Mouse (Mus musculus): Measurements from ENCODE around the gene Bok. TPM values are rescaled to one million over a fixed set of nuclear protein-coding genes. Genes with fewer than 3 reads are reported as not detected.

Gene Bok
- polyA plus RNA-seq, 1 experiment from 2014 or later = 8.7 TPM

- Histone ChIP-seq H3K27ac (no peak overlapping the region), H3K4me3 (no peak overlapping the region), H3K9me3 (replicated peaks) (no peaks in the 10 kb centered on the region), H3K27me3 (replicated peaks) (no peaks in the 10 kb centered on the region), H3K4me2 (no peak overlapping the region), H3K36me3 (peaks cover 21% of the 10 kb centered on the region), H3K9ac (no peak overlapping the region), H3K4me1 (no peaks in the 10 kb centered on the region)
- no peak for ATAC-seq
- 78% methylated on average over 5 of the region's 5 CpGs for WGBS (ENCODE audit: insufficient replicate concordance)
Observed at GRCm38 (mm10) chr1:93725665-93726064, 40.2 kb downstream of the Bok start.

- 83% methylated on average over 3 of the region's 3 CpGs for WGBS (ENCODE audit: insufficient replicate concordance)
- ATAC-seq = no peak
- H3K36me3 ChIP-seq = peaks cover 20% of the 10 kb centered on the region
- no peaks in the 10 kb centered on the region for H3K9me3 ChIP-seq (replicated peaks)
- no peak overlapping the region for H3K9ac ChIP-seq
- H3K4me3 ChIP-seq = no peak overlapping the region
- H3K4me2 ChIP-seq = no peak overlapping the region
- no peak overlapping the region for H3K27ac ChIP-seq
- no peaks in the 10 kb centered on the region for H3K27me3 ChIP-seq (replicated peaks)
- H3K4me1 ChIP-seq = no peaks in the 10 kb centered on the region
Observed at GRCm38 (mm10) chr1:93726116-93726515, 40.7 kb downstream of the Bok start.

GRCm38 (mm10) chr1:93726974-93727373, 41.5 kb downstream of the Bok start:
- Histone ChIP-seq H3K4me2 (no peak overlapping the region), H3K9ac (no peak overlapping the region), H3K9me3 (replicated peaks) (no peaks in the 10 kb centered on the region), H3K27me3 (replicated peaks) (no peaks in the 10 kb centered on the region), H3K4me3 (no peak overlapping the region), H3K27ac (no peak overlapping the region), H3K4me1 (peaks cover 4% of the 10 kb centered on the region; the same call in 1 of the 2 replicates), H3K36me3 (peaks cover 20% of the 10 kb centered on the region)
- 48% methylated on average over 3 of the region's 3 CpGs for WGBS (ENCODE audit: insufficient replicate concordance)
- peak; percentile 46; the same call in 1 of the 2 replicates for ATAC-seq

DNA sequence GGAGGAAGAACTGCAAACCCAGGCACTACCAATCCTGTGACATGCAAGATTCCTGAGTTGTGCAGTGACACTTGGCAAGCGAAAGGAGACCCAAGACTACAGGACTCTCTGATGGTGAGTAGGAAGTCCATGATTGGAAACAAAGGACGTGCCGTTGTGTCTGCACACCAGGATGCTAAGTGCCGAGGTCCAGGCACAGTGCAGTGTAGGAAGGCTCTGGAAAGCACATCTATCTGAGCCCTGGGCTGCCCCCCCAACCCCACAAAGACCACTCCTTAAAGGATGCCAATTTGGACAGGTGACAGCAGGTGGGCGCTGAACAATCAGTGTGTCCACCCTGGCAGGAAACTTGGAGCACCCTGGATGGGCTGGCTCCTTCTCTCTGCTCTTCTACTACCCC, 45.6 kb downstream of the Bok start:
- Histone ChIP-seq H3K4me2 (no peak overlapping the region), H3K9ac (no peak overlapping the region), H3K27ac (no peak overlapping the region), H3K4me1 (peaks cover 7% of the 10 kb centered on the region; the same call in 1 of the 2 replicates), H3K36me3 (0 out of 2 replicates have a peak, but pooled peaks cover 4% of the 10 kb centered on the region), H3K4me3 (no peak overlapping the region), H3K27me3 (replicated peaks) (no peaks in the 10 kb centered on the region), H3K9me3 (replicated peaks) (no peaks in the 10 kb centered on the region)
- ATAC-seq = no peak
- WGBS (ENCODE audit: insufficient replicate concordance) = 79% methylated on average over 5 of the region's 5 CpGs

GRCm38 (mm10) chr1:93731880-93732281, 46.4 kb downstream of the Bok start:
- Histone ChIP-seq H3K9ac (no peak overlapping the region), H3K4me2 (no peak overlapping the region), H3K27me3 (replicated peaks) (no peaks in the 10 kb centered on the region), H3K27ac (no peak overlapping the region), H3K4me1 (peaks cover 7% of the 10 kb centered on the region; the same call in 1 of the 2 replicates), H3K36me3 (0 out of 2 replicates have a peak, but pooled peaks cover 4% of the 10 kb centered on the region), H3K9me3 (replicated peaks) (no peaks in the 10 kb centered on the region), H3K4me3 (no peak overlapping the region)
- WGBS (ENCODE audit: insufficient replicate concordance) = 52% methylated on average over 3 of the region's 3 CpGs
- ATAC-seq = no peak

GRCm38 (mm10) chr1:93735859-93736258, 50.4 kb downstream of the Bok start:
- WGBS (ENCODE audit: insufficient replicate concordance) = 18% methylated on average over 3 of the region's 3 CpGs
- H3K27me3 ChIP-seq (replicated peaks) = no peaks in the 10 kb centered on the region
- ATAC-seq = no peak
- H3K9ac ChIP-seq = no peak overlapping the region
- H3K27ac ChIP-seq = no peak overlapping the region
- peaks cover 17% of the 10 kb centered on the region; the same call in 1 of the 2 replicates for H3K4me1 ChIP-seq
- no peak overlapping the region for H3K4me2 ChIP-seq
- peaks cover 8% of the 10 kb centered on the region; the same call in 1 of the 2 replicates for H3K36me3 ChIP-seq
- H3K9me3 ChIP-seq (replicated peaks) = no peaks in the 10 kb centered on the region
- H3K4me3 ChIP-seq = no peak overlapping the region

DNA sequence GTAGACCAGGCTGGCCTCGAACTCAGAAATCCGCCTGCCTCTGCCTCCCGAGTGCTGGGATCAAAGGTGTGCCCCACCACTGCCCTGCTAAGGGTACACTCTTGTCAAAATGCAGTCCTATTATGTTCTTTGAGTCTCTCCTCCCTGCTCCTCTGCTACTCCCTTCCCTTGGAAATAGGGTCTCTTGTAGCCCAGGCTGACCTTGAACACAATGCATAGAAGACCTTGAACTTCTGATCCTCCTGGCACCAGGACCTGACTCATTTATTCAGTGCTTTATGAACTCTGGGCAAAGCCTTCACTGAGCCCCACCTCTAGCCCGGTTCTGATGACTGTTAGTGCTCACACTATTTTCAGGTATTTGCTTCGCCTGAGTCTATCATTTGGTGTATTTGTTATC, 52.3 kb downstream of the Bok start:
- Histone ChIP-seq H3K27ac (no peak overlapping the region), H3K4me1 (peaks cover 24% of the 10 kb centered on the region), H3K27me3 (replicated peaks) (no peaks in the 10 kb centered on the region), H3K36me3 (peaks cover 8% of the 10 kb centered on the region; the same call in 1 of the 2 replicates), H3K4me2 (no peak overlapping the region), H3K9me3 (replicated peaks) (no peaks in the 10 kb centered on the region), H3K4me3 (no peak overlapping the region), H3K9ac (no peak overlapping the region)
- 87% methylated on average over 5 of the region's 5 CpGs for WGBS (ENCODE audit: insufficient replicate concordance)
- no peak for ATAC-seq

DNA sequence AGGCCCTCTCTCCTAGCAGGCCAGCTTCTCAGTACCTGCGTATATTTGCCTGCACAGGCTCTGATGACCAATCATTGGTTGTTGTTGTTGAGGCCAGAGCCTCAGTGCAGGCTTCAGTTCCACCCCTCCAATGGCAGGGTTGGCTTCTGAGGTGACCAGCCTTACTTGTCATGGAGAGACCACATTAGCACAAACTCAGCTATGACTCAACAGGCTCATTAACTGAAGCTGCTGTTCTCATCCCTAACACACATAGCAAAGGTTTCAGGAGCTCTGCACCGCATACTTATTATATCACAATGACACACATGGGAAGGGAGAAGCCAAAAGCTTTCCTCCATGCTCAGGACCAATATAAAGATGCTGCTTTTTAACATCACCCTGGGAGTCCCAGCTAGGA, 55.2 kb downstream of the Bok start:
- Histone ChIP-seq H3K4me2 (no peak overlapping the region), H3K36me3 (peaks cover 14% of the 10 kb centered on the region), H3K27ac (no peak overlapping the region), H3K9me3 (replicated peaks) (no peaks in the 10 kb centered on the region), H3K4me1 (peaks cover 27% of the 10 kb centered on the region), H3K9ac (no peak overlapping the region), H3K4me3 (no peak overlapping the region), H3K27me3 (replicated peaks) (no peaks in the 10 kb centered on the region)
- WGBS (ENCODE audit: insufficient replicate concordance) = 71% methylated on average over 2 of the region's 2 CpGs
- ATAC-seq = no peak

GRCm38 (mm10) chr1:93741987-93742386, 56.5 kb downstream of the Bok start:
- Histone ChIP-seq H3K36me3 (peaks cover 20% of the 10 kb centered on the region), H3K4me3 (no peak overlapping the region), H3K4me2 (peak overlapping the region; percentile 44), H3K27me3 (replicated peaks) (no peaks in the 10 kb centered on the region), H3K4me1 (peaks cover 25% of the 10 kb centered on the region), H3K9me3 (replicated peaks) (no peaks in the 10 kb centered on the region), H3K9ac (peak overlapping the region; percentile 29; the same call in 1 of the 2 replicates), H3K27ac (no peak overlapping the region)
- 13% methylated on average over 4 of the region's 4 CpGs for WGBS (ENCODE audit: insufficient replicate concordance)
- ATAC-seq = peak; percentile 76

GRCm38 (mm10) chr1:93742910-93743309, 57.5 kb downstream of the Bok start:
- H3K9ac ChIP-seq = no peak overlapping the region
- no peak overlapping the region for H3K27ac ChIP-seq
- peaks cover 20% of the 10 kb centered on the region for H3K36me3 ChIP-seq
- H3K27me3 ChIP-seq (replicated peaks) = no peaks in the 10 kb centered on the region
- H3K4me1 ChIP-seq = peaks cover 25% of the 10 kb centered on the region
- no peak for ATAC-seq
- H3K4me3 ChIP-seq = no peak overlapping the region
- no peaks in the 10 kb centered on the region for H3K9me3 ChIP-seq (replicated peaks)
- no peak overlapping the region for H3K4me2 ChIP-seq

Other genes with a start within 250 kb of the Bok start
- 88.7 and 92.8 TPM in 2 replicates for gene Hdlbp, start 206.8 kb upstream of the Bok start, polyA plus RNA-seq (2016; fragmentation: Nextera tagmentation; extraction: Ambion mirVana)
- 1.2 and 1.5 TPM in 2 replicates for gene Farp2, start 173.6 kb upstream of the Bok start, polyA plus RNA-seq (2016; fragmentation: Nextera tagmentation; extraction: Ambion mirVana)
- gene Stk25, start 27.0 kb upstream of the Bok start, polyA plus RNA-seq (2016; fragmentation: Nextera tagmentation; extraction: Ambion mirVana) = 60.1 and 65.0 TPM in 2 replicates
- gene Atg4b, start 65.8 kb downstream of the Bok start, polyA plus RNA-seq (2016; fragmentation: Nextera tagmentation; extraction: Ambion mirVana) = 75.0 and 87.6 TPM in 2 replicates
- 19.3 and 22.2 TPM in 2 replicates for gene Thap4, start 69.2 kb downstream of the Bok start, polyA plus RNA-seq (2016; fragmentation: Nextera tagmentation; extraction: Ambion mirVana)
- 197 and 199 TPM in 2 replicates for gene Dtymk, start 116.3 kb downstream of the Bok start, polyA plus RNA-seq (2016; fragmentation: Nextera tagmentation; extraction: Ambion mirVana)
- gene Ing5, start 118.3 kb downstream of the Bok start, polyA plus RNA-seq (2016; fragmentation: Nextera tagmentation; extraction: Ambion mirVana) = 15.5 and 17.1 TPM in 2 replicates
- 7.6 and 8.0 TPM in 2 replicates for gene D2hgdh, start 139.2 kb downstream of the Bok start, polyA plus RNA-seq (2016; fragmentation: Nextera tagmentation; extraction: Ambion mirVana)
- gene Gal3st2, start 175.6 kb downstream of the Bok start, polyA plus RNA-seq (2016; fragmentation: Nextera tagmentation; extraction: Ambion mirVana) = not detected in 2 replicates
- gene Gal3st2b, start 232.7 kb downstream of the Bok start, polyA plus RNA-seq (2016; fragmentation: Nextera tagmentation; extraction: Ambion mirVana) = not detected in 2 replicates